Mouse (Mus musculus): ENCODE data around the gene Sh2d6.
"Not testable (repeated sequence)": the region's sequence is repeated elsewhere in the genome, so short reads cannot be mapped to it uniquely, and the experiment has no call there.

The Sh2d6 gene

DNA sequence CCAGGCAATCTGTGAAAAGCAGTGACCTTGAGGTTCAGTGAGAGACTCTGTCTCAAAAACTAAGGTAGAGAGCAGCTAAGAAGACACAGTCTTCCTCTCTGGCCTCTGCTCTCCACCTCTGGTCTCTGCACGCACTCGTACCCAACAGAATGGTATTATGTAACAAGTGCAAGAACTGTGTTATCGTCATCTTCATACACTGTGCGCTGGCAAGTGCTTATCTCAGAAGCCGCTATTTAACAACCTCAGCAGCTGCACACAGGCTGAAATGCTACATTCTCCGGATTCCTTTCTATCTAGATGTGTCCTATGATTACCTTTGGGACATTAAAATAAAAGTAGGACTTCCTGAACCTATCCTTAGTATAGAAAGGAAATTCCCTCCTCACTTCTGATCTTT is 28.6 kb downstream of the Sh2d6 start:
- no peak for DNase-seq

DNA sequence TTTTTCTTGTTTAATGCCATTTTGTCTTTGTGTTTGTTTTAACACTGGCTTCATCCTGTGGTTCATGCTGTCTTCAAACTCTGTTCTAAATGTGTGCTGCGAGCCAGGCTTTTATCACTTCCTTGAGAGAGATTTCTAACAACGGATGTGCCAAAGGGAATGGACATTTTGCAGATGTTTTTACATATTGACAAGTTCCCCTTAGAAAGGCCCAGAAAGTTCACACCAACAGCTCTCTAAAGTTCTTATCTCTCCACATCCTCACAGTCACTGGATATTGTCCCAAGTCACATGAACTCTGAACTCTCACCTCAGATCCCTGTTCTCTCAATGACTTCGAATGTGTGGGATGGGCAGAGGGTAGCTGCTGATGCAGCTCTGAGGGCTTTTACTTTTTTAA is 30.4 kb downstream of the Sh2d6 start:
- DNase-seq = no peak

DNA sequence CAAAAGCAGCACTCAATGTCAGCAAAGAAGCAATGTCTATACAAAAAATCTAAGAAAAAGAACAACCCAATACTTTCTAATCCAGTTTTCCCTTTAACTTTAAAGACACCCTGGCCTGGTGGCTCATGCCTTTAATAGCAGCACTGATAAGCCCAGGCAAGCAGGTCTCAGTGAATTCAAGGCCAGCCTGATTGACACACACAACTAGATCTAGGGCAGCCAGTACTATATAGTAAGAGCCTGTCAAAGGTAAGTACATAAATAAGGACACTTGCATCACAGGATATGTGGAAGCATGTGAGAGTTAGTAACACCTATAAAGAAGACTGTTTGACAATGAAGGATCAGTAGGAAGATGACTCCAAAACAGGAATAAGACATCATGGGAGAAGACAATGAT is 32.0 kb downstream of the Sh2d6 start:
- DNase-seq = no peak

DNA sequence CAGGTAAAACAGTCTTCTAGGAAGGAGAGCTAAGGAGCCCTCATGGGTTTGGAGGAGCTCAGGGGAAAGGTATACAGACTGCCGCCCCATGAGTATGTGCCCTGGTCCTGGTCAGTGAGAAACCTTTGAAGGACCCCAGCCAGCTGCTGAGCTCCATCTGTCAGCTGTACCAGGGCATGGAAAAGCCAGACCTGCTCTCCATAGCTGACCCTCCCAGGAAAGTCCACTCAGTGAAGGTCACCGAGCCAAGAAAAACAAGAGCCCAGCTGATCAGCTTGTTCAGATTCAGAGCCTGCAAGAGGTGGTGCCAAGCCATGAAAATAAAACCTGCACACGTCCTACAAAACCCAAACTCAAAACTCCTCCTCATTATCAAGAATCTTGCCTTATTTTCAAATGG is 32.7 kb downstream of the Sh2d6 start:
- DNase-seq = no peak

DNA sequence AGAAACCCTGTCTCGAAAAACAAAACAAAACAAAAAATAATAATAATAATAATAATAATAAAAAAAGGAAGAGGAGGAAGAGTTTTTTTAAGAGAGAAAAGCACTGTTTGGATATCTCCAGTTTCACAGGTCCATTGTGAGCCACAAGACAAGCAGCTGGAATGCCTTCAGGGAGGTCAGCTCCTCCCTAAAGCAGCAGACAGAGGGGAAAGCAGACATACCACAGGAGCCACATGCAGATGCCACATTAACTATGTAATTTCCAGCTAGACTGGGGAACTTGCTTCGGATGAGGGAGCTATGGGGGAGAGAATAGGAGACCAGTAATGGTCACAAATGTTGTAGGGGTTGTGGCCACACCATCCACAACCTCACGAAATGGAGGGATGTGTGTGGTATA is 34.2 kb downstream of the Sh2d6 start:
- no peak for DNase-seq

DNA sequence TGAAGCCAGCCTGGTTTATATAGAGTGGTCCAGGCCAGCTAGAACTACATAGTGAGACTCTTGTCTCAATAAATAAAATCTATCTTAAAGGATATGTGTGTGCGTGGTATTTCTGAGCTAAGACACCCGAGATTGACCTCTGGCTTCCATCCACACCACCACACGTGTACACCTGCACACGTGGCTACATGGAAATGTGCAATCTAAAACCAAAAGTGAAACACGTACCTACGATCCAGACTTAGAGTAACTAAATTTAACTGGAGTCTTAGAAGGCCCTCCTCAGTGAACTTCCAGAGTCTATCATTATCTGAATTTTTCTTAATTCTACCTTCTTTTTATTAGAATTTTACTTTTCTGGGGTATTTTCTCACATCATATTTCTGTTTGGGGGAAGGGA is 35.2 kb downstream of the Sh2d6 start:
- DNase-seq = no peak

DNA sequence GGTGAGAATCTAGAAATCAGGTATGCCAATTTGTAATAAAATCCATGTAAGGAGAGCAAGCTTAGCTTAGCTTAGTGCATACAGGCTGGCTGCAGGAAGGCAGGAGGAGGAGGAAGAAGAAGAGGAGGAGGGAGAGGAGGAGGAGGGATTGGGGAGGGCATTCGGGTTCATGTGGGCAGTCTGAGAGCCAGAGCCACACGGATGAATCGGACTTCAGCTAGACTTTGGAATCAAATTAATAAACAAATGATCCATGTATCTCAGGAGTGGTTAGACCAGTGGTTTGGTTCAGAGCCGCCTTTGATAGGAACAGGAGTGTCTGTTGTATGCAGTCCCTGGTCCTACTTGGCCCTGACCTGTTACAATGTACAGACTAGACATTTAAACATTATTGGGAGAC is 36.6 kb downstream of the Sh2d6 start:
- DNase-seq = no peak

DNA sequence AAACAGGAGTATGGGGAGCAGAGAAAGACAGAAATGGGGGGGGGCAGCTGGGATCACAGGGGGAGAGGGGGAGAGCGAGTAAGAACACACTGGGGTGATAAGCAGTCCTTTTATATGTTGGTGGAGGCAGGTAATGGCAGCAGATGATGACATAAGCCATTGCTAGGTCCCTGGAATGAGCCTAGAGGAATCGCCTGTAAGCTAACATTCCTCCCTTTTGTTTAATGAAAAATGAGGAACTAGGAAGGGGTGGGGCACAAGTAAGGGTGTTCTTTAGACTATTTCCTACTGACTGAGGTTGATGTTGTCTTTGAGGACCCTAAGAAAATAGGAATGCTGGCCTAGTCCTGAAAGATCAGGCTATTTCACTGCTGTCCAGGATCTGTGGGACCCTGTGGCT is 39.4 kb downstream of the Sh2d6 start:
- DNase-seq = no peak

DNA sequence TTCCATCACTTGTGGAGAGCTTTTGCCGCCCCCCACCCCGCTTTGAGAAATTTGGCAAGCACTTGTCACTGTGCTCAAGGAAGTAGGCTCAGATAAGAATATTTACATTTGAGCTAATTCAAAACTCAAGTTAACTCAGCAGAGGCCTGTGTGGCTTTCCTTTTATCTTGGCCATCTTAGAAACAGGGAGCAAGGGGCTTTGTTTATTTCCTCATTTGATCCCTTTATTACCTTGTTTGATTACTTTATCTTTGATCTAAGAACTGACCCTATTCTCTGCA is 41.1 kb downstream of the Sh2d6 start:
- no peak for DNase-seq

DNA sequence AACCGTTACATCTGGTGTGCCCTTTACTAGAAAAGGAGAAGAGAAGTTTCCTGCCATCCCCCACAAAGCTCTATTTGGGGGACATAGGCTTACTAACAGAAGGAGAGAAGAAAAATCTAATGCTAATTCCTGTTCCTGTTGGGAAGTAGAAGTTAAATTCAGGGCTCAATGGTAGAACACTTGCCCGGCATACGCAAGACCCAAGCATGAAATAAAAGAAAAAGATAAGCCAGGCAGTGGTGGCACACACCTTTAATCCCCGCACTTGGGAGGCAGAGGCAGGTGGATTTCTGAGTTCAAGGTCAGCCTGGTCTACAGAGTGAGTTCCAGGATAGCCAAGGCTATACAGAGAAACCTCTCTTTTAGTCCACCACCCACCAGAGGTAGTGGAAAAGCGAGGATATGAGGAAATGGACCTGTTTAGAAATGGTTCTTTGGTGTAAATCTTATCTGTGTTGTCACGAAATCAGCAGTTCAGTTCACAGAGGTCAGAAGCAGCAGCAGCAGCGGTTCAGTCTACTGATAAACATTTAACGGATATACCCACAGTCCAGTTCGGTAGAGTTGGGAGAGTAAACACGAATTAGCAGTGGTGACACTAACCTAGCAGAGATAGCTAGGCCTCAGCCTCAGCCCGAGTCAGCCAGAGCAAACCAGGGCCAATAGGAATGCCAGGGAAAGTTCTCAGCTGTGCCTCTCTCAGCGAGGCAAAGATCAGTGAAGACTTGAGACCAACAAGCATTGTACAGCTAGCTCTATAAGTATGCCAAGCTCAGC is 41.7 kb downstream of the Sh2d6 start:
- DNase-seq = no peak

DNA sequence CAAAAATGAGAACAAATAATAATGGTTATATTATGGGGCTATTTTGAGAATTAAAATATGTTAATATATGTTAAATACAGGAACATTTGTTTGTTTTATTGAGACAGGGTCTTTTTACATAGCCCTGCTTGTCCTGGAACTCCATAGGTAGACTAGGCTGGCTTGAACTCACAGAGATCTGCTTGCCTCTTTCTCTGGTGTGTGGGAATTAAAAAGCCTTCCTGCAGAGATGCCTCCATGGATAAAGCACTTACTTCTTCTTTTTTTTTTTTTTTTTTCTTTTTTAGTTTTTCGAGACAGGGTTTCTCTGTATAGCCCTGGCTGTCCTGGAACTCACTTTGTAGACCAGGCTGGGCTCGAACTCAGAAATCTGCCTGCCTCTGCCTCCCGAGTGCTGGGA is 42.8 kb downstream of the Sh2d6 start:
- DNase-seq = not testable (repeated sequence)

DNA sequence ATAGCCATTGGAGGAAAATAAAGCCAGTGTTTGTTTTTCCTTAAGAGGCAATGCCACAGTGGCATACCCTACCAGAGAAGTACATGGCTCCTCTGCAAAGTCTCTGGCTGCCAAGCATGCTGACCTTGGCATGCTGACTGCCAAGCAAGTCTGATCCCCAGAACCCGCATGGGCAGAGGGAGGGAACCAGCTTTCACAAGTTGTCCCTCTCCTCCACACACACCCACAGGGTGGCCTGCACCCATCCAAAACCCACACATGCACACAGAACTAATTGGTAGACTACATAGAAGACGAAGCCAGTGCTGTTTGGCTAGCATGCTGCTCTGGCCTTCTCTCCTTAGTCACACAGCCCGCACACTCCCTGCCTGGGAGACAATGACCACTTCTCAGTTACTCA is 43.9 kb downstream of the Sh2d6 start:
- no peak for DNase-seq

DNA sequence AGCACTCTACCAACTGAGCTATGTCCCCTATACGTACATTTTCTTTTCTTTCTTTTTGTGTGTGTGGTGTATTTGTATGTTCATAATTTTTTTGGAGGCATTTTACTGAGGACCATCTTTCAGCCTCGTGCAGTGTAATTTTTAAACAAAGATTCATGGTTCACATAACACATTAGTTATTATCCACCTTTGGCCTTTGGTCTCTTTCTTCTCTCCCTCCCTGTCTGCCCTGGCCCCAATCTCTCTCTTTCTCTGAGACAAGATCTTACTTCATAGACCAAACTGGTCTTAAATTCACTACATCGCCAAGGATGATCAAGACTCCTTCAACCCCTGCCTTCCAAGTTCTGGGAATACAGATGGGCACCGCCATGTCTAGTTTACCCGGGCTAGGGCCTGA is 44.7 kb downstream of the Sh2d6 start:
- no peak for DNase-seq

DNA sequence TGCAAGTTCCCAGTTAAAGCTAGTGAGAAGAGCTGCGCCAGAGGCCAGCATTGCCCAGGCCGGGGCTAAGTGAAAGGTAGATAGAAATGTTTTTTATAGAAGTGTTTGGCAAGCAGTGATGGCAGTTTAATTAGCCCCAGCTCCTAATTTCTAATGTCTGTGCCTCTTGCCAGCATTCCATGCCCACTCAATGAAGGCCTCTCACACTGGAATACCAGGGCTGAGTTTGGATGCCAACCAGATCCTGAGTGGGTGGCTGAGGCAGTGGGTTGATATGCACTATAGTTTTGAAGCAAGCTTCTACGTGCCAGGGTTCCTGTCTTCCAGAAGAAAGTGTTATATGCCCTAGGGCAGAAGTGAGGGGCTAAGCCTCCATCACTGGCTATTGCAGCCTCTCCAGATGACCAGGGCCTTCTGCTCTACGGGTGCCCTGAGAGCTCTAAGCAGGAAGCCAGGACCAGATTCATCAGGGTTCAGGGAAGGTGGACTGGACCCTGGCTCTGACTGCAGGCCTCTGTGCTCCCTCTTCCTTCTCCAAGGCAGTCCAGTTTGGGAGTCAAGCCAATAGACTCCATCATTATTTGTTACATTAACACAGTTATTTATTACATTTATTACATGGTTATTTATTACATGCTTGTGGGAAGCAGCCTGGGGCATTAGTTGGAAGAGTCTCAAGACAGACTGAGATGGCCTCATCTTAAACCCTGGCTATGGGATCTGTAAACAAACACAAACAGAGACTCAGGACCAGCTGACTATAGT is 46.1 kb downstream of the Sh2d6 start:
- DNase-seq = no peak

DNA sequence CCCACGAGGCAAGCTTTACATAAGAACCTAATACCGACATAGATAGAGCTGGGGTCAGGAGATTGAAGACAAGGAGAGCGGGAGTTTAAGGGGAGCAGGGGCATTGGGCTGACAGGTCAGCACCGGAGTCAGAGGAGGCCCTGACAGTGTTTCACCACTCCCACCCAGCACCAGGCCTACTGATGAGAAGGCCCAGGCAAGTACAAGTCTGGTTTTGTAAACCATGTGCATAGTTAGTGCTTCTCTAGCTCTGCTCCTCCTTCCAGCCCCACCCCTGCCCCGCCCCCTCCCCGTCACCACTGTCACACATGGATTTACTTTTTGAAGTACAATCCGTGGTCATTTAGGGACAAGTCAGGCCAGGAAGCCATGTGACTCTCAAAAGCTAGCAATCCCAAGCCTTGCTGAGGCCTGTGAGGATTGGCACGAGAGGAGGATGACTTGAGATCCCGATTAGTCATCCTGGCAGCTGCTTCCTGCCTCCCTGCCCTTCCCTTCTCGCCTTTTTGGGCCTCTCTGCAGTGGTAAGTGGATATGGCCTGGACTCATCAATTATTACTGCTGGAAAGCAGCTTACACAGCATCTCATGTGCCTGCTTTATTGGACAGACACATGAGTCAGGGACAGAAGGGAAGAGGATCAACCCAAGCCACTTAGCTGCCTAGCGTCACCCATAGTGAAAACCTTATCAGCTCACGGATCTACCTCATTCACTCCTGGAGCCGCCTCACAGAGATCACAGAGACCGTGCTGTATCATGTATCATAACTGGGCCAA is 48.1 kb downstream of the Sh2d6 start:
- DNase-seq = no peak

DNA sequence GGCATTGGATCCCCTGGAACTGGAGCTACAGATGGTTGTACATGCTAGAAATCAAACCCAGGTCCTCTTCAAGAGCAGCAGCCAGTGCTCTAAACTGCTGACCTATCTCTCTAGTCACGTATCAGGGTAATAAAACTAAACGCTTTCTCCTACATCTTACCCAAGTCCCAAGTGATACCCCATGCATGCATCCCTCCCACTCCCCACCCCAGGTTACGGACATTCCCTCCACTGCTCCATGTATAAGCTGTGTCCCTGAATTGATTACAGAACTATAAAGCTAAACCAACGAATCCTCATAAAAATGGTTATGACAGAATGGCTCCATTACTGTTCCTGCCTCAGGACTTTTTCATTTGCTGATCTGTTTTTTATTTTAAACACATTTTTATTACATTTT is 55.3 kb downstream of the Sh2d6 start:
- no peak for DNase-seq

DNA sequence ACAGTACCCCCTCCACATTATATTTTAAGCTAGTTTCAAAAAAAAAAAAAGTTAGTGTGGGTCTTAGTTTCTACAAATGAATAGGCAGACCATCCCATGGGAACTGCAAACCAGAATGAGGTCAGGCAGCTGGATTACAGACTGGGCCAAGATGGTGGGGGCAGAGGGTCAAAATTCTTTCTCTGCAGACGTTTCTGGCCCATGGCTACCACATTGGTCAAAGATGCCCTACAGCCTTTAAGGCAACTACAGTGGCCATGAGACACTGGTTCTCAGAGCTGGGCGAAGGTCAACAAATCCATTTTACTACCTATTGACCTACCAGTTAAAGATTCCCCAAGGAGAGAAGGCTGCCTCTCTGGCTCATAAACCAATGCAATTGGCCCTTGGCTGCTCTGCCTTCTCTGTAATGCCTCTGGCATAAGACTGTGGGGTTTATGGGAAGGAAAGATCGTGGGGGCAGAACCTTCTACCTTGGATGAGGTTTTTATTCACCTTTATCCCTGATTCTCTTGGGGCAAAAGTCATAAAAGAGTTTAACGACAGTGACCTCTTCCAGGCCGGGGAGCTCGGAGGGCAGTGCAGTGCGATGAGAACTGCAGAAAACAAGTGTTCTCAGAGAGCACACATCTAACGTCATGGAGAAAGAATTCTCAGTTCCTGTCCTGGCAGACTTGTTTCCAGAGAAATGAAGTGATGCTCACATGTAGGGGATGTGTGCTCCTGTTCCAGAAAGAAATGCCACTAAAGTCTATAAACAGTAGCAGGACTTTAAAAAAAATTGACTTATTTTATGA is 55.9 kb downstream of the Sh2d6 start:
- no peak for DNase-seq
